Mouse (Mus musculus) stomach, postnatal 0 days (tissue): ENCODE data around the gene Prkd1. TPM values are rescaled to one million over a fixed set of nuclear protein-coding genes. Genes with fewer than 3 reads are reported as not detected.

Experiments
- ATAC-seq: fragments of 200-750 bp; cut with Nextera tagmentation; 2 replicates; pipeline ENCODE4 v1.8.0; 2017; ENCODE audit not compliant: low FRiP score, low TSS enrichment
- DNase-seq: peaks from one replicate; pipeline ENCODE4 v3.0.0-alpha.2; 2016; ENCODE audit warnings: low spot score
- H3K27ac ChIP-seq: fragments of 300-500 bp; sonication (generic); replicated peaks from 2 replicates; pipeline ENCODE4 v1.5.1; 2014; ENCODE audit warnings: mild to moderate bottlenecking, control low read depth
- H3K27me3 ChIP-seq: fragments of 300-500 bp; sonication (generic); 2 replicates; pipeline ENCODE4 v1.6.1; 2014; ENCODE audit warnings: low read length; ENCODE audit not compliant: control insufficient read depth, insufficient read depth
- H3K36me3 ChIP-seq: fragments of 300-500 bp; sonication (generic); 2 replicates; pipeline ENCODE4 v1.6.1; 2014; ENCODE audit warnings: low read length, mixed read lengths; ENCODE audit not compliant: control insufficient read depth, insufficient read depth
- H3K4me1 ChIP-seq: fragments of 300-500 bp; sonication (generic); replicated peaks from 2 replicates; pipeline ENCODE4 v1.6.1; 2014; ENCODE audit warnings: antibody characterized with exemption; ENCODE audit not compliant: control insufficient read depth, insufficient read depth
- H3K4me2 ChIP-seq: fragments of 300-500 bp; sonication (generic); replicated peaks from 2 replicates; pipeline ENCODE4 v1.6.1; 2014; ENCODE audit warnings: low read depth, mild to moderate bottlenecking, control low read depth, moderate library complexity
- H3K4me3 ChIP-seq: fragments of 300-500 bp; sonication (generic); 2 replicates; pipeline ENCODE4 v1.5.1; 2014; ENCODE audit warnings: low read depth, low read length, control low read depth
- H3K9ac ChIP-seq: fragments of 300-500 bp; sonication (generic); 2 replicates; pipeline ENCODE4 v1.6.1; 2014; ENCODE audit warnings: mild to moderate bottlenecking, low read length, control low read depth, mixed read lengths
- H3K9me3 ChIP-seq: fragments of 300-500 bp; sonication (generic); 2 replicates; pipeline ENCODE4 v1.6.1; 2016; ENCODE audit warnings: low read length; ENCODE audit not compliant: control insufficient read depth
- CTCF ChIP-seq: IDR thresholded peaks from 2 replicates; pipeline ENCODE4 v1.5.1; 2016; ENCODE audit warnings: antibody characterized with exemption, low read depth, mild to moderate bottlenecking, moderate library complexity
- EP300 ChIP-seq: optimal IDR thresholded peaks from 2 replicates; pipeline ENCODE3; 2016; ENCODE audit warnings: antibody characterized with exemption
- whole genome bisulfite sequencing: fragments of 180-500 bp; shearing (Covaris S2); extraction: QIAGEN DNeasy Blood & Tissue Kit; methylation state at CpG from one replicate; pipeline ENCODE4 v1.1.7; 2014; 5-methylcytosine and 5-hydroxymethylcytosine counted together
- polyA plus RNA-seq: library from polyadenylated mRNA; unstranded; fragments of >200 nt; fragmentation: Nextera tagmentation; extraction: Ambion mirVana; gene quantifications from 2 replicates; pipeline ENCODE4 v1.2.1, GENCODE M21; 2015

Gene Prkd1
- polyA plus RNA-seq, 1 experiment from 2014 or later, result 2.5 TPM

DNA sequence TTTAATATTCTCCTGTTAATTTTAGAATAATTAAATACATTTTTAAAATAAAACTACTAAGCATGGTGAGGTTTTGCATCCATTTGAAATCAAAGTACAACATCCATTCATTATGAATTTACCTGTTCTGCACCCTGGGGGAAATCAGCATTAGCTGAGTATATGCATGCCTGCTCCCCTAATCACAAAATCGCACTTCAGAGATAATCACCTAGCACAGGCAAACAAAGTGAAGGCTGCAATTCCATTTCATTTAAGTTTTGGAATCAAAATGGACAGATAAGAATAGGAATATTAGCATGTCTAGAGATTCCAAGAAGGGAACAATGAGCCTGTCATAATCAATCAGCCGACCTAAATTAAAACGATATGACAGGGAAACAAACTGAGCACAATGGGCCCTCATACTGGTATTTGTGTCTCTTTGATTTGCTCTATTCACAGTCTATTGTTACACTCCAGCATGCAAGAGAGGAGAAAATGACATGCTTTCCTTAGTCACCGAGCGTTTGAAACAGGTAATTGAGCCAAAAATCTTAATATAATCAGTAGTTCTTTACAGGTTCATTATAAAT is 218.7 kb downstream of the Prkd1 start:
- Histone ChIP-seq H3K27ac (no peak overlapping the region), H3K4me1 (no peaks in the 10 kb centered on the region), H3K4me3 (no peak overlapping the region), H3K4me2 (no peak overlapping the region), H3K36me3 (no peaks in the 10 kb centered on the region), H3K27me3 (no peaks in the 10 kb centered on the region), H3K9ac (no peak overlapping the region), H3K9me3 (no peaks in the 10 kb centered on the region)
- TF ChIP-seq CTCF (no peak), EP300 (no peak)
- DNase-seq (no peak), ATAC-seq (no peak)
- WGBS, result 63% methylated on average over 5 of the region's 5 CpGs

DNA sequence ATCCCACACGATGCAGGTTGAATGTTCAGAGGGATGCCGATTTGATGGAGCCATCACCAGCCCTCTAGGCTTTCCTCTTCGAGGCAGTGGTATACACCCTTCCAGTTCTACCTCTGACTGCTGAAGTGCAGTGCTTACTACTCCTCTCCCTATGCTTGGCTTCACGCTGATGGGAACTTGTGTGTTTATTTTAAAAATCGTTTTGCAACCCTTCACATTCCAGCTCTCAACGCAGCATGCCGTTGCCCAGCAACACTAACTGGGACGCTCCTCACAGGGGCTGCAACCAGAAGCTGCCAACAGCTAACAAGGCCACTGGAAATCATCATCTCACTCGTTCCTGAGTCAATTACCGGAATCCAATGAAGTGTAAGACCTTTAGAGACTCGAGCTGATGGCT is 296.5 kb downstream of the Prkd1 start:
- H3K4me1 ChIP-seq, result no peaks in the 10 kb centered on the region
- DNase-seq (peak; percentile 14), ATAC-seq (no peak)
- H3K9ac ChIP-seq, result no peak overlapping the region
- H3K4me3 ChIP-seq, result no peak overlapping the region
- TF ChIP-seq CTCF (no peak), EP300 (no peak)
- no peak overlapping the region for H3K4me2 ChIP-seq
- H3K27ac ChIP-seq, result no peak overlapping the region
- H3K9me3 ChIP-seq, result no peaks in the 10 kb centered on the region
- WGBS, result 34% methylated on average over 11 of the region's 11 CpGs
- no peaks in the 10 kb centered on the region for H3K36me3 ChIP-seq
- no peaks in the 10 kb centered on the region for H3K27me3 ChIP-seq

DNA sequence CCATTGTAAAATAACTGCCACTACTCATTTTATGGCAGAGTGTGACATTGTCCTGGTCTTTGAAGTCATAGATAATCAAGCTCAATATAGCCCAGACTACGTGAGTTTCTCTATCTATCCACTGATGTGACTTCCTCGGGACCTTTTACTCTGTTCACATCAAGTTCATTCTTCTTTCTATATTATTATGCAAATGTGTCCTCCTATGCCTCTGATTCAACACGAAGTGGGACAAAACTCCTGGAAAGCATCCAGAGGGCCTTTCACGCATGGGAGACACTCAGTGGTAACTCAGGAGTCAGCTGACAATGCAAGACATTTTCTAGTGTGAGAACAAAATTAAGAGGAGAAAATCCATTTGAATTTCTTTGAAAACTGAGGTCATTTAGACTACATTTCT is 315.7 kb downstream of the Prkd1 start:
- no peaks in the 10 kb centered on the region for H3K9me3 ChIP-seq
- TF ChIP-seq EP300, result no peak
- no peaks in the 10 kb centered on the region for H3K27me3 ChIP-seq
- ATAC-seq (no peak), DNase-seq (no peak)
- no peaks in the 10 kb centered on the region for H3K36me3 ChIP-seq
- H3K4me3 ChIP-seq, result no peak overlapping the region
- H3K4me2 ChIP-seq, result no peak overlapping the region
- H3K9ac ChIP-seq, result no peak overlapping the region
- 76% methylated on average over 4 of the region's 4 CpGs for WGBS
- no peaks in the 10 kb centered on the region for H3K4me1 ChIP-seq
- no peak overlapping the region for H3K27ac ChIP-seq

DNA sequence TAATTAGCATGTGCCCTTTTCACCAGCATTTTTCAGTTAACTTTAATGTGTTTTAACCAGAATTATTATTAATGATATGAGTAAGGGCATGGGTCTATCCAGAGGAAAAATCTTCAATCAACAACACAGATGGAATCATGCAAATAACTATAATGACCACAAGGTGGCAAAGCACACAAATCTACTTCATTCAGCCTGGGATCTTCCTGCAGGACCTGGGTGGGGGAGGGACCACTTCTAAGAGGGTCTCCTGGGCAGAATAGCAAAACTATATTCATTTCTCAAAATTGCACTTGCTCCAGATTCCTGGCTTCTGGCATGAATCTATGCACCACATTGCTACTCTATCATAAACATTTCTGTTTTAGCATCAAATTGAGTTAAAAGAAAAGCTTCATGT is 334.3 kb downstream of the Prkd1 start:
- peak; percentile 73 for TF ChIP-seq CTCF
- no peak for TF ChIP-seq EP300
- Histone ChIP-seq H3K4me2 (no peak overlapping the region), H3K9me3 (no peaks in the 10 kb centered on the region), H3K4me1 (no peaks in the 10 kb centered on the region), H3K36me3 (no peaks in the 10 kb centered on the region), H3K9ac (no peak overlapping the region), H3K27ac (no peak overlapping the region), H3K27me3 (no peaks in the 10 kb centered on the region), H3K4me3 (no peak overlapping the region)
- ATAC-seq (no peak), DNase-seq (no peak)

DNA sequence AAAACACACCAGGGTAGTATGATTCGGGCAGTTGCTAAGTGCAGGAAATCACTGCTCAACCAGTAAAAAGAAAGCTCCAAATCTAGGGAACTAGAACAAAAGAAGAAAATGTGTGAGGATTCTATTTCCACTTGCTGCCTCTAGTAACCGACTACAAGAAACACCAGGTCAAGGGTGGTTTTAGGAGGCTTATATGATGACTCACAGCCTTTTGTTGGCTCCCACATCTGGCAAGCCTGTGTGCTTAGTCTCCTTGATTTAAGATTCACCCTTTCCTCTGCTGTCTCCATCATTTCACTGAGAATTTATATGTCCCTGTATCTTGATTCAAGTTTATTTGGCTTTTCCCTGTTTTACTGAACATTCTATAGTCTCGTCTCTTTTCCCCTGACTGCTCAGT is 339.6 kb downstream of the Prkd1 start:
- WGBS, result 60% methylated on average over 3 of the region's 3 CpGs
- Histone ChIP-seq H3K4me3 (no peak overlapping the region), H3K27ac (no peak overlapping the region), H3K4me2 (no peak overlapping the region), H3K27me3 (no peaks in the 10 kb centered on the region), H3K36me3 (no peaks in the 10 kb centered on the region), H3K9ac (no peak overlapping the region), H3K4me1 (no peaks in the 10 kb centered on the region), H3K9me3 (no peaks in the 10 kb centered on the region)
- TF ChIP-seq EP300 (no peak), CTCF (no peak)
- no peak for ATAC-seq
- DNase-seq, result no peak

DNA sequence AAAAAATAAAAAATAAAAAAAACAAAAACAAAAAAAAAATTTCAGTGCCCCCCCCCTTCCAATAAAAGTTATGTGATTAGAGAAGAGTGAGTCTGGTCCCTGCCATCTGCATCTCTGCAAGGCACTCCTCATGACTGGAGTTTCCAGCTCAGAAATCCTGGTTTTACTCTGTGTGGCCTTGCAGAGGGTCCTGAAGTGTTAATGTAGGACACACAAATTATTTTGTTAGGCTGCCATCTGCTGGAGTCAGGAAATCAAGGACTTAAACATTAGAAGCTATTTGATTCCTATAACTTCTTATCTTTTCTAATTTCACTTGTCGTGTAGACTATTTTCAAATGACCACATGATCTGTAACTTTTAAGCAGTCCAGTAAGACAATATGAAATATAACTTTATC is 347.6 kb downstream of the Prkd1 start:
- peak; percentile 56 for TF ChIP-seq CTCF
- no peak for TF ChIP-seq EP300
- no peaks in the 10 kb centered on the region for H3K9me3 ChIP-seq
- H3K27ac ChIP-seq, result no peak overlapping the region
- no peaks in the 10 kb centered on the region for H3K36me3 ChIP-seq
- no peaks in the 10 kb centered on the region for H3K4me1 ChIP-seq
- H3K9ac ChIP-seq, result no peak overlapping the region
- ATAC-seq, result no peak
- H3K4me3 ChIP-seq, result no peak overlapping the region
- DNase-seq, result no peak
- no peaks in the 10 kb centered on the region for H3K27me3 ChIP-seq
- WGBS, result 26% methylated on average over 1 of the region's 1 CpGs
- H3K4me2 ChIP-seq, result no peak overlapping the region
